Mouse (Mus musculus) liver, embryonic 14.5 days (tissue): ENCODE data around the gene Repin1.

Experiments
- CTCF ChIP-seq: IDR thresholded peaks from 2 replicates; pipeline ENCODE4 v1.5.1; 2016; ENCODE audit warnings: antibody characterized with exemption, low read depth, control low read depth
- EP300 ChIP-seq: IDR thresholded peaks from 2 replicates; pipeline ENCODE4 v1.6.1; 2016; ENCODE audit warnings: antibody characterized with exemption, low read depth

DNA sequence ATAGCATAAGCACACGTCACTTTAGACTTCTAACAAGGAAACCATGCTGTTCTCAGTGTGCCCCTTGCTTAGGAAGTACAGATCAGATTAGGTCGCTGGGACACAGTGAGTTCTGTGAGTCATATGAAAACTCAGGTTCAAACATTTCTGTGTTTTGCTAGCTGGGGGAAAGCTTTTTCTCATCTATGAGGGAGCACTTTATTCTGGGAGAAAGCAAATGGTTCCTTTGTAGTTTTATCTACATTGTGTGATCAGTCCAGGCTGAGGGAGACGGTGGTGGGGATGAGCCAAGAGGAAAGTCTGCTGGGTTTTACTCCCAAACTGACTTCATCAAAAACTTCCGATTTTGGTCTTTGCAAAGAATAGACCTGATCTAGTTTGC, 52.6 kb downstream of the Repin1 start:
- no peak for TF ChIP-seq CTCF
- no peak for TF ChIP-seq EP300
